Mouse (Mus musculus): ENCODE data around the gene Rtbdn. TPM values are rescaled to one million over a fixed set of nuclear protein-coding genes. Genes with fewer than 3 reads are reported as not detected.

Rtbdn gene
- polyA plus RNA-seq, 1 experiment: not detected

GRCm38 (mm10) chr8:84913502-84913900, 33.3 kb upstream of the Rtbdn start:
- TF ChIP-seq GATA1 (IDR thresholded peaks at IDR 0.05; ENCODE audit: low read length): no peak

GRCm38 (mm10) chr8:84913960-84914359, 32.8 kb upstream of the Rtbdn start:
- no peak for TF ChIP-seq GATA1 (IDR thresholded peaks at IDR 0.05; ENCODE audit: low read length)

- TF ChIP-seq GATA1 (IDR thresholded peaks at IDR 0.05; ENCODE audit: low read length): no peak
Observed at GRCm38 (mm10) chr8:84915269-84915668, 31.5 kb upstream of the Rtbdn start.

- TF ChIP-seq GATA1 (IDR thresholded peaks at IDR 0.05; ENCODE audit: low read length): no peak
Observed at GRCm38 (mm10) chr8:84917781-84918180, 29.0 kb upstream of the Rtbdn start.

GRCm38 (mm10) chr8:84918646-84919045, 28.1 kb upstream of the Rtbdn start:
- no peak for TF ChIP-seq GATA1 (IDR thresholded peaks at IDR 0.05; ENCODE audit: low read length)

- TF ChIP-seq GATA1 (IDR thresholded peaks at IDR 0.05; ENCODE audit: low read length): no peak
Observed at GRCm38 (mm10) chr8:84921596-84921995, 25.2 kb upstream of the Rtbdn start.

- no peak for TF ChIP-seq GATA1 (IDR thresholded peaks at IDR 0.05; ENCODE audit: low read length)
Observed at GRCm38 (mm10) chr8:84925557-84925956, 21.2 kb upstream of the Rtbdn start.

GRCm38 (mm10) chr8:84927513-84927912, 19.3 kb upstream of the Rtbdn start:
- no peak for TF ChIP-seq GATA1 (IDR thresholded peaks at IDR 0.05; ENCODE audit: low read length)

GRCm38 (mm10) chr8:84928456-84929306, 18.1 kb upstream of the Rtbdn start:
- TF ChIP-seq GATA1 (IDR thresholded peaks at IDR 0.05; ENCODE audit: low read length): no peak

GRCm38 (mm10) chr8:84930582-84930981, 16.2 kb upstream of the Rtbdn start:
- no peak for TF ChIP-seq GATA1 (IDR thresholded peaks at IDR 0.05; ENCODE audit: low read length)

GRCm38 (mm10) chr8:84933767-84934559, 12.8 kb upstream of the Rtbdn start:
- no peak for TF ChIP-seq GATA1 (IDR thresholded peaks at IDR 0.05; ENCODE audit: low read length)

GRCm38 (mm10) chr8:84934860-84935259, 11.9 kb upstream of the Rtbdn start:
- TF ChIP-seq GATA1 (IDR thresholded peaks at IDR 0.05; ENCODE audit: low read length): no peak

GRCm38 (mm10) chr8:84935489-84935888, 11.3 kb upstream of the Rtbdn start:
- no peak for TF ChIP-seq GATA1 (IDR thresholded peaks at IDR 0.05; ENCODE audit: low read length)

GRCm38 (mm10) chr8:84936041-84936961, 10.5 kb upstream of the Rtbdn start:
- no peak for TF ChIP-seq GATA1 (IDR thresholded peaks at IDR 0.05; ENCODE audit: low read length)

GRCm38 (mm10) chr8:84936962-84937546, 9.7 kb upstream of the Rtbdn start, which contains the start of gene Mast1:
Gene Mast1, minus strand, starts transcription at chr8:84937359.
- TF ChIP-seq GATA1 (IDR thresholded peaks at IDR 0.05; ENCODE audit: low read length): no peak
